Mouse (Mus musculus) ES-E14 (cell line): Measurements from ENCODE around the gene 4930432K21Rik. TPM values are rescaled to one million over a fixed set of nuclear protein-coding genes. Genes with fewer than 3 reads are reported as not detected.
A peak's percentile ranks its signal among the peaks of the same experiment; 100 is the strongest.

Experiments used
- DNase-seq: peaks from one replicate; pipeline ENCODE4 v3.0.0-alpha.2; 2013; ENCODE audit warnings: low read depth, low spot score
- H3K27ac ChIP-seq: 2 replicates; pipeline ENCODE4 v1.5.1; 2012; ENCODE audit warnings: low read depth, mild to moderate bottlenecking, low read length, moderate library complexity, mixed read lengths; ENCODE audit not compliant: poor library complexity, insufficient read depth, severe bottlenecking
- H3K36me3 ChIP-seq: 2 replicates; pipeline ENCODE4 v1.6.1; 2012; ENCODE audit warnings: mild to moderate bottlenecking, low read length, moderate library complexity, mixed read lengths; ENCODE audit not compliant: control insufficient read depth, poor library complexity, insufficient read depth, severe bottlenecking
- H3K4me1 ChIP-seq, 2 experiments: fragments of 150-350 bp in 1 of 2; sonication (generic) in 1 of 2; 2 replicates each; pipeline ENCODE4 v1.6.1; 2012; ENCODE audit warnings: low read length in 2 of 2, mild to moderate bottlenecking in 1 of 2, mixed read lengths in 1 of 2; ENCODE audit not compliant: control insufficient read depth in 2 of 2, insufficient read depth in 2 of 2, poor library complexity in 1 of 2
- H3K4me3 ChIP-seq, 2 experiments: fragments of 150-350 bp in 1 of 2; sonication (generic) in 1 of 2; 2 replicates each; pipeline ENCODE4 v1.5.1; 2012; ENCODE audit warnings: low read length in 2 of 2, low read depth in 1 of 2, mild to moderate bottlenecking in 1 of 2, mixed read lengths in 1 of 2; ENCODE audit not compliant: insufficient read depth in 1 of 2, poor library complexity in 1 of 2, severe bottlenecking in 1 of 2
- H3K9ac ChIP-seq: 2 replicates; pipeline ENCODE4 v1.6.1; 2012; ENCODE audit warnings: low read depth, mild to moderate bottlenecking, low read length, mixed read lengths; ENCODE audit not compliant: poor library complexity, insufficient read depth, severe bottlenecking
- H3K9me3 ChIP-seq: fragments of 150-350 bp; sonication (generic); 2 replicates; pipeline ENCODE4 v1.6.1; 2012; ENCODE audit warnings: low read depth, mild to moderate bottlenecking, low read length; ENCODE audit not compliant: control insufficient read depth, insufficient read depth
- CHD2 ChIP-seq: IDR thresholded peaks from 2 replicates; pipeline ENCODE4 v1.6.1; 2014; ENCODE audit warnings: mild to moderate bottlenecking, low read depth, low read length, inconsistent platforms
- HCFC1 ChIP-seq: IDR thresholded peaks from 2 replicates; pipeline ENCODE4 v1.6.1; 2012; ENCODE audit warnings: low read length, inconsistent platforms, borderline replicate concordance; ENCODE audit not compliant: insufficient read depth
- MAFK ChIP-seq: IDR thresholded peaks from 2 replicates; pipeline ENCODE4 v1.6.1; 2014; ENCODE audit warnings: mild to moderate bottlenecking, low read depth, low read length, inconsistent platforms; ENCODE audit not compliant: insufficient read depth
- ZC3H11A ChIP-seq: IDR thresholded peaks from 2 replicates; pipeline ENCODE4 v1.6.1; 2012; ENCODE audit warnings: low read depth, mild to moderate bottlenecking, inconsistent platforms, low read length, borderline replicate concordance
- ZNF384 ChIP-seq: IDR thresholded peaks from 2 replicates; pipeline ENCODE4 v1.6.1; 2012; ENCODE audit warnings: low read depth, low read length, inconsistent platforms
- in situ Hi-C, 2 experiments: fragments of 600-800 bp; cut with MboI; formaldehyde crosslinking; loops; one replicate each; pipeline ENCODE4 v1.15.1; 2025; ENCODE audit warnings: low sequenced_read_pairs in 2 of 2, inconsistent platforms in 1 of 2; ENCODE audit not compliant: unreplicated experiment in 2 of 2
- total RNA-seq: library from RNA; depleted of rRNA; stranded (reverse); fragments of 300-350 nt; gene quantifications from 2 replicates; pipeline ENCODE4 v1.2.3, GENCODE M21; 2012

Gene 4930432K21Rik
- total RNA-seq, 1 experiment = 4.9 TPM

DNA sequence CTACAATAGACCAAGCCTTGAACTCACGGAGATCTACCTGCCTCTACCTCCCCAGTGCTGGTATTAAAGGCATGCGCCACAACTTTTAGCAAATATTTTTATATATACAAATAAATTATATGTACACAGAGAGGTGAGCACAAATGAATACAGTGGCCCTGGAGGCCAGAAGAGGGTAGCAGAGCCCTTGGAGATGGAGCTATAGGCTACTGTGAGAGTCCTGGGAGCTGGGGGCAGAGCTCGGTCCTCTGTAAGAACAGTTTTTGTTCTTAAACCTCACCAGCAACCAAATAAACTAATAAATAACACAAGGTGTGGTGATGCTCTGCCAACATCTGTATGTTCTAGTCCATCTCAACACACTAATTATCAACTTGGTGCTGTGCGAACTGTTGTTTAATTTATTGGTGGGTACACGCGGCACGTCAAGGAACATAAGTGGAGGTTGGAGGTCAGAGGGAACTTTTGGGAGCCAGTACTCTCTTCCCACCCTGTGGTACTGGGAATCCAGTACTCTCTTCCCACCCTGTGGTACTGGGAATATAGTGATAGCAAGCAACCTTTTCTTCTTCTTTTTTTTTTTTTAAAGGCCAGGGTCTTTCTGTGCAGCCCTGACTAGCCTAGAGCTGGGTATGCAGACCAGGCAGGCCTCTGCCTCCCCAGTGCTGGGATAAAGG, 42.5 kb downstream of the 4930432K21Rik start:
- no peak for DNase-seq
- H3K4me1 ChIP-seq = peaks cover 5 to 15% of the 10 kb centered on the region in 2 experiments; a peak in 3 of 4 replicates
- TF ChIP-seq MAFK (no peak), ZNF384 (peak; percentile 56; the same call in 1 of the 2 replicates)
- in situ Hi-C loops = no loop called here
- no peaks in the 10 kb centered on the region for H3K9me3 ChIP-seq
- H3K27ac ChIP-seq = peak overlapping the region; percentile 66; the same call in 1 of the 2 replicates
- H3K9ac ChIP-seq = peak overlapping the region; percentile 45; the same call in 1 of the 2 replicates
- H3K36me3 ChIP-seq = no peaks in the 10 kb centered on the region
- peak overlapping the region in 1 of 2 experiments; percentile 15; a peak in 1 of 4 replicates for H3K4me3 ChIP-seq

- no peak for DNase-seq
- peak overlapping the region; percentile 65 to 67 for H3K4me3 ChIP-seq
- TF ChIP-seq HCFC1 (no peak), MAFK (peak; percentile 77)
Measured at GRCm38 (mm10) chr8:84192023-84192422, 44.2 kb downstream of the 4930432K21Rik start.

DNA sequence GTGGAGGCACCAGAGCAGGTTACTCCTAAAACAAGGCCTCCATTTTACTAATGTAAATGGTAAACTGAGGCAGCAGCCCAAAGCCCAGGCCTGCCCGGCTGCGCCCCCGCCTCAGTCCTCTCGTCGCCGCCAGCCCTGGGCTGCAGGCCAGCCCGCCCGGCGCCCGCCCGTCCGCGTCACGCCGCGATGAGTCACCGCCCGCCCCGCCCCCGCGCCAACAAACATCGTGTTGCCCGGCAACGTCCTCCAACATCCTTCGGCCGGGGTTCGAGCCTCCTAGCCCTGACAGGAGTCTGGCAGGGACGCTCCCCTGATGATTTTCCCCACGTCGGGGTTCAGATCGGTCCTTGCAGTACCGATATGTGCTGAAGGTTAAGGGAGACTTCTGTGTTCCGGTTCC, 44.7 kb downstream of the 4930432K21Rik start:
- Histone ChIP-seq H3K27ac (peak overlapping the region; percentile 97), H3K9me3 (no peaks in the 10 kb centered on the region), H3K36me3 (no peaks in the 10 kb centered on the region), H3K4me1 (peaks cover 7 to 12% of the 10 kb centered on the region in 2 experiments; a peak in 3 of 4 replicates), H3K9ac (peak overlapping the region; percentile 93), H3K4me3 (peak overlapping the region; percentile 65 to 67)
- no peak for TF ChIP-seq MAFK
- TF ChIP-seq HCFC1 = no peak
- no peak for TF ChIP-seq ZC3H11A
- no peak for TF ChIP-seq ZNF384
- no peak for TF ChIP-seq CHD2
- in situ Hi-C loops = no loop called here
- DNase-seq = no peak

More at GRCm38 (mm10) chr8:84192023-84192422, 44.2 kb downstream of the 4930432K21Rik start:
- H3K9me3 ChIP-seq = no peaks in the 10 kb centered on the region
- in situ Hi-C loops = no loop called here
- peak overlapping the region; percentile 97 for H3K27ac ChIP-seq
- H3K9ac ChIP-seq = peak overlapping the region; percentile 93
- no peaks in the 10 kb centered on the region for H3K36me3 ChIP-seq
- peaks cover 7 to 12% of the 10 kb centered on the region in 2 experiments; a peak in 3 of 4 replicates for H3K4me1 ChIP-seq

GRCm38 (mm10) chr8:84193161-84193560, 45.3 kb downstream of the 4930432K21Rik start:
- Histone ChIP-seq H3K9ac (0 out of 2 replicates have a peak overlapping the region, but pooled peaks have one; percentile 93), H3K4me3 (no peak overlapping the region; a peak in 1 of 4 replicates), H3K4me1 (peaks cover 7 to 17% of the 10 kb centered on the region in 2 experiments; a peak in 3 of 4 replicates), H3K9me3 (no peaks in the 10 kb centered on the region), H3K27ac (peak overlapping the region; percentile 97), H3K36me3 (no peaks in the 10 kb centered on the region)
- in situ Hi-C loops = no loop called here
- DNase-seq = no peak
- TF ChIP-seq MAFK (no peak), CHD2 (no peak), ZC3H11A (no peak), ZNF384 (no peak), HCFC1 (no peak)
